Mouse (Mus musculus): ENCODE measurements around the gene Vps11.

DNA sequence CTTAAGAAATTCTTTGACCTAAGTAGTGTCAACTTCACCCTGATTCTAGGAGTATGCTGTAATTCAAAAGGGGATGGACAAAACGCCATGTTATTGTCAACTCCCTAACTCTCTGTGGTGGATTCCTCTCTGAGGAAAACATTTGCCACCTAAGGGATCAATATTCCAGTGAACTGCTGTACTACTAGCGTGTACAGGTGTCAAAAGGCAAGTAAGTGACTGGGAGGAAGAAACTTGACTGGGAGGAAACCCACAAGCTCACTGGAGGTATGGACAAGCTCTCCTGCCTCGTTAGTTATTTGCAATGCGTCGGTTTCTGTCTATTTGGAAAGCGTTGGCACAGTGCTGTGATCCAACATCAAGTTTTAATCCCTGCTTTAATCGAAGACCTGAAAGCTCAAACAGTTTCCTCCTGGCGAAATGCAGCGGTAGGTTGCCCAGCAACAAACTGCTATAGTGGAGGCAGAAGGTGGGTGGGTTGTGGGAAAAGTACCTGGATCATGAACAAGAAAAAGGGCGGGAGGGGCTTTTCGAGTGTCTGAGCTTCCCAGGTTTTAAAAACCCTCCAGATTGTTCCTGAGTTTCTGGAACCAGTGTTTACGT is 35.6 kb downstream of the Vps11 start, which contains the start of gene Dpagt1:
- TF ChIP-seq CTCF (IDR thresholded peaks at IDR 0.05) = no peak
- no peak for TF ChIP-seq POLR2A (IDR thresholded peaks at IDR 0.05; ENCODE audit: insufficient read depth, low read depth, low read length)

Measured in heart, adult 2 months (tissue).